Mouse (Mus musculus) forebrain, embryonic 15.5 days (tissue): ENCODE data around the gene Rps5. TPM values are rescaled to one million over a fixed set of nuclear protein-coding genes. Genes with fewer than 3 reads are reported as not detected.

ENCODE experiments used
- ATAC-seq: fragments of 200-750 bp; cut with Nextera tagmentation; replicated peaks from 2 replicates; pipeline ENCODE4 v1.8.0; 2017; ENCODE audit warnings: mild to moderate bottlenecking, moderate TSS enrichment, moderate library complexity
- H3K27ac ChIP-seq: fragments of 300-500 bp; sonication (generic); replicated peaks from 2 replicates; pipeline ENCODE4 v1.5.1; 2015; ENCODE audit warnings: mild to moderate bottlenecking, inconsistent platforms
- H3K27me3 ChIP-seq: fragments of 300-500 bp; sonication (generic); 2 replicates; pipeline ENCODE4 v1.6.1; 2015; ENCODE audit warnings: inconsistent platforms
- H3K36me3 ChIP-seq: fragments of 300-500 bp; sonication (generic); 2 replicates; pipeline ENCODE4 v1.6.1; 2015; ENCODE audit warnings: mild to moderate bottlenecking, inconsistent platforms
- H3K4me1 ChIP-seq: fragments of 300-500 bp; sonication (generic); 2 replicates; pipeline ENCODE4 v1.6.1; 2015; ENCODE audit warnings: inconsistent platforms
- H3K4me2 ChIP-seq: fragments of 300-500 bp; sonication (generic); replicated peaks from 2 replicates; pipeline ENCODE4 v1.6.1; 2015; ENCODE audit warnings: mild to moderate bottlenecking, inconsistent platforms
- H3K4me3 ChIP-seq: fragments of 300-500 bp; sonication (generic); 2 replicates; pipeline ENCODE4 v1.5.1; 2015; ENCODE audit warnings: mild to moderate bottlenecking, inconsistent platforms
- H3K9ac ChIP-seq: fragments of 300-500 bp; sonication (generic); replicated peaks from 2 replicates; pipeline ENCODE4 v1.6.1; 2015; ENCODE audit warnings: mild to moderate bottlenecking, inconsistent platforms
- H3K9me3 ChIP-seq: fragments of 300-500 bp; sonication (generic); 2 replicates; pipeline ENCODE4 v1.6.1; 2016; ENCODE audit warnings: inconsistent platforms
- WGBS: fragments of 180-500 bp; shearing (Covaris S2); methylation state at CpG from one replicate; pipeline ENCODE4 v1.1.7; 2015; ENCODE audit warnings: mixed read lengths; 5-methylcytosine and 5-hydroxymethylcytosine counted together
- polyA plus RNA-seq: library from polyadenylated mRNA; unstranded; fragments of >200 nt; fragmentation: Nextera tagmentation; extraction: Ambion mirVana; gene quantifications from 2 replicates; pipeline ENCODE4 v1.2.1, GENCODE M21; 2015

The Rps5 gene
- polyA plus RNA-seq, 1 experiment from 2014 or later: 659 TPM

DNA sequence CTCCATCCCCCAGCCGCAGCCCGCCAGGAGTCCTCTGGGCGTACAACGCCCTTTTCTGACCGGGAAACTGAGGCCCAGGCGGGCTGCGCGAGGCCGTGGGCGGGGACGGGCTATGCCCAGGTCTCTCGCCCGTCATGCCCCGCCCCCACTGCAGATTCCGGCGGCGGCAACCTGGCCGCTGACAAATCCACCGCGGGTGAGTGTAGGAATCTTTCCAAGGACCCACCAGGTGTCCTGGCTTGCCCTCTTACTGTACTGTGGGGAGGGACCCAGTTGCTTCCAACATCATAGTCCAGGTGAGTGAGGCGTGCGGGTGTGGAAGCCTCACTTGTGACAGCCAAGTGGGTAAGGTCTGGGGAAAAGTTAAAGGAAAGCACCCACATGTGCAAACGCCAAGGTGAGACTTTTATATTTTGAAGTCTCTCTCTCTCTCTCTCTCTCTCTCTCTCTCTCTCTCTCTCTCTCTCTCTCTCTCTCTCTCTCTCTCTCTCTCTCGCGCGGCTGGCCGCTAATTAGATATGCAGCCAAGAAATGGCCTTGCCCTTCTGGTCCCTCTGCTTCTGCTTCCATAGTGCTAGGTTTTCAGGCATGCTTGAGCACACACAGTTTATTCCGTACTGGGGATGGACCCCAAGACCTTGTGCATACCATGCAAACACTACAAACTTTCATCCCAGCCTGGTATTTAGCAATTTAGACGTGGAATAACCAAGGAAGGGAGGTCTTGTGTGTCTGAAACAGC, 44.2 kb downstream of the Rps5 start:
- under 1% methylated on average over 29 of the region's 29 CpGs for WGBS
- Histone ChIP-seq H3K4me1 (peaks cover 25% of the 10 kb centered on the region), H3K4me3 (peak overlapping the region; percentile 49), H3K9ac (peak overlapping the region; percentile 63), H3K27me3 (no peaks in the 10 kb centered on the region), H3K4me2 (peak overlapping the region; percentile 80), H3K9me3 (no peaks in the 10 kb centered on the region), H3K27ac (peak overlapping the region; percentile 91), H3K36me3 (peaks cover 26% of the 10 kb centered on the region)
- ATAC-seq: peak; percentile 48

DNA sequence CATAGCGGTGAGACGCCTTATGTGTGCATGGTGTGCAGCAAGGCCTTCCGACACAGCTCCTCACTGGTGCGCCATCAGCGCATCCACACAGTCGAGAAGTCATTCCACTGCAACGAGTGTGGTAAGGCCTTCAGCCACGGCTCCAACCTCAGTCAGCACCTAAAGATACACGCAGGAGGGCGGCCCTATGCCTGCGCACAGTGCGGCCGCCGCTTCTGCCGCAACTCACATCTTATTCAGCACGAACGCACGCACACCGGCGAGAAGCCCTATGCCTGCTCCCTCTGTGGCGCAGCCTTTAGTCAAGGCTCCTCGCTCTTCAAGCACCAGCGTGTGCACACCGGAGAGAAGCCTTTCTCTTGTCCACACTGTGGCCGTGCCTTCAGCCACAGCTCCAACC, 48.8 kb downstream of the Rps5 start:
- no peak overlapping the region for H3K9ac ChIP-seq
- H3K4me3 ChIP-seq: no peak overlapping the region
- H3K36me3 ChIP-seq: peaks cover 45% of the 10 kb centered on the region
- no peak overlapping the region for H3K4me2 ChIP-seq
- 94% methylated on average over 25 of the region's 25 CpGs for WGBS
- no peaks in the 10 kb centered on the region for H3K9me3 ChIP-seq
- ATAC-seq: no peak
- H3K27me3 ChIP-seq: no peaks in the 10 kb centered on the region
- no peak overlapping the region for H3K27ac ChIP-seq
- H3K4me1 ChIP-seq: peaks cover 16% of the 10 kb centered on the region

Other genes with a start within 250 kb of the Rps5 start
- not detected in 2 replicates for gene Vmn2r55, start 237.3 kb upstream of the Rps5 start, polyA plus RNA-seq
- 0.03 TPM in 1 of 2 replicates, not detected in the other for gene Vmn2r56, start 187.3 kb upstream of the Rps5 start, polyA plus RNA-seq
- gene Zscan18, start 118.7 kb upstream of the Rps5 start, polyA plus RNA-seq: 21.3 and 22.7 TPM in 2 replicates
- 28.9 and 30.2 TPM in 2 replicates for gene Zfp329, start 103.4 kb upstream of the Rps5 start, polyA plus RNA-seq
- 40.2 and 44.1 TPM in 2 replicates for gene Zfp110, start 87.5 kb upstream of the Rps5 start, polyA plus RNA-seq
- gene Zfp128, start 41.1 kb upstream of the Rps5 start, polyA plus RNA-seq: 8.0 and 8.8 TPM in 2 replicates
- 13.8 TPM in 2 replicates for gene Zscan22, start 24.5 kb upstream of the Rps5 start, polyA plus RNA-seq
- gene Rnf225, start 5.1 kb downstream of the Rps5 start, polyA plus RNA-seq: 0.61 and 0.84 TPM in 2 replicates
- gene Zfp324, start 43.5 kb downstream of the Rps5 start, polyA plus RNA-seq: 15.9 TPM in 2 replicates
- 11.7 and 12.5 TPM in 2 replicates for gene Zfp446, start 55.6 kb downstream of the Rps5 start, polyA plus RNA-seq
- gene Slc27a5, start 75.9 kb downstream of the Rps5 start, polyA plus RNA-seq: 0.20 and 0.50 TPM in 2 replicates
- gene Trim28, start 76.8 kb downstream of the Rps5 start, polyA plus RNA-seq: 252 and 278 TPM in 2 replicates
- 40.4 and 44.2 TPM in 2 replicates for gene Zbtb45, start 87.7 kb downstream of the Rps5 start, polyA plus RNA-seq
- 180 and 184 TPM in 2 replicates for gene Chmp2a, start 112.5 kb downstream of the Rps5 start, polyA plus RNA-seq
- 118 and 131 TPM in 2 replicates for gene Ube2m, start 116.0 kb downstream of the Rps5 start, polyA plus RNA-seq
- 7.9 and 8.7 TPM in 2 replicates for gene Mzf1, start 132.5 kb downstream of the Rps5 start, polyA plus RNA-seq
- gene Vmn1r85, start 172.9 kb downstream of the Rps5 start, polyA plus RNA-seq: 0.04 and 0.06 TPM in 2 replicates
- gene Vmn1r86, start 197.6 kb downstream of the Rps5 start, polyA plus RNA-seq: not detected in 2 replicates
- gene Vmn1r87, start 217.9 kb downstream of the Rps5 start, polyA plus RNA-seq: not detected in 2 replicates
- gene Vmn1r88, start 237.3 kb downstream of the Rps5 start, polyA plus RNA-seq: not detected in 2 replicates